Mouse (Mus musculus) spleen, adult 2 months (tissue): ENCODE data around the gene Hcrt.

ENCODE experiments used
- CTCF ChIP-seq: fragments of 200-500 bp; IDR thresholded peaks from 2 replicates; pipeline ENCODE4 v1.5.1; 2011; ENCODE audit warnings: mild to moderate bottlenecking, inconsistent platforms; ENCODE audit not compliant: insufficient read depth, insufficient read length, insufficient replicate concordance; ENCODE audit errors: extremely low read depth
- POLR2A ChIP-seq: fragments of 200-500 bp; IDR thresholded peaks from 2 replicates; pipeline ENCODE4 v1.6.1; 2011; ENCODE audit warnings: low read depth, low read length, inconsistent platforms

DNA sequence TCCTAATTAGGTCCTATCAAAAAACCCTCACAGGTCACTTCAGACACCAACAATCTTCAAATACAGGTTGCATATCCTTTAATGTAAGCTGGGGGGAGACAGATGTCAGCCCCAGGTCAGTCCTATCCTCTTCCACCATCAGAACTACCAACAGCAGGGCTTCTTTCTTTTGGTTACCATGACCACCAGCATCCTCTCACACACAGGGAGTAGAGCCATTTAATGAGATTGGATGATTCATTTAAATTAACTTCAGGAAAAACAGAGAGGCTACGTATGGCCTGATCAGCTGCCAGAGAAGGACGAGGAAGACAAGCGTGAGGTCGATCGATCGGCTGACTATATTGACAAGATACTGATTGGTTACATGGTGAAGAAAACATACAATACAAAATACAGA is 47.8 kb downstream of the Hcrt start:
- TF ChIP-seq CTCF (no peak), POLR2A (no peak)
